Mouse (Mus musculus) Patski (cell line): Measurements from ENCODE around the gene Utp11. TPM values are rescaled to one million over a fixed set of nuclear protein-coding genes. Genes with fewer than 3 reads are reported as not detected.

Experiments
- ATAC-seq: fragments of 100-300 bp; one replicate; pipeline ENCODE4 v1.8.0; 2021
- CTCF ChIA-PET: fragments of 350-600 bp; sonication (Branson Sonifier 250); formaldehyde crosslinking; loops from one replicate; lab custom pipeline; 2022; ENCODE audit warnings: inconsistent platforms; lab: Charles Lee
- POLR2A ChIA-PET: fragments of 350-600 bp; sonication (Branson Sonifier 250); formaldehyde crosslinking; loops from one replicate; lab custom pipeline; 2022; ENCODE audit warnings: antibody characterized with exemption, inconsistent platforms; lab: Charles Lee
- DNase-seq: peaks from one replicate; pipeline ENCODE4 v3.0.0-alpha.2; 2011; ENCODE audit warnings: low read depth, low spot score
- H3K27me3 ChIP-seq: fragments of 371-371 bp; one replicate; pipeline ENCODE4 v1.5.1; 2021
- CTCF ChIP-seq: fragments of 100-300 bp; IDR thresholded peaks from one replicate; pipeline ENCODE4 v1.5.1; 2021
- in situ Hi-C: fragments of 300-500 bp; cut with MboI; formaldehyde crosslinking; loops from 3 replicates; pipeline ENCODE4 v1.11.1; 2018; ENCODE audit warnings: low pct_unique_long_range_greater_than_20kb, mixed read lengths
- polyA plus RNA-seq: library from polyadenylated mRNA; unstranded; gene quantifications from one replicate; pipeline ENCODE4 v1.2.3, GENCODE M21; 2021

Gene Utp11
- polyA plus RNA-seq, 1 experiment from 2014 or later: 40.6 TPM

GRCm38 (mm10) chr4:124672347-124673320 lies 20.8 kb downstream of the Utp11 start:
- no peaks in the 10 kb centered on the region for H3K27me3 ChIP-seq
- ATAC-seq (no peak), DNase-seq (no peak)
- ChIA-PET CTCF (no interaction called here), POLR2A (interaction anchor here (0.6 kb wide), 1 partner anchor 1517 kb away, joined by 3 read pairs; no protein-coding TSS in a partner anchor)
- in situ Hi-C loops: loop anchor here (10.0 kb wide), 2 partner anchors 338 to 718 kb away; no protein-coding TSS in a partner anchor
- TF ChIP-seq CTCF: no peak

DNA sequence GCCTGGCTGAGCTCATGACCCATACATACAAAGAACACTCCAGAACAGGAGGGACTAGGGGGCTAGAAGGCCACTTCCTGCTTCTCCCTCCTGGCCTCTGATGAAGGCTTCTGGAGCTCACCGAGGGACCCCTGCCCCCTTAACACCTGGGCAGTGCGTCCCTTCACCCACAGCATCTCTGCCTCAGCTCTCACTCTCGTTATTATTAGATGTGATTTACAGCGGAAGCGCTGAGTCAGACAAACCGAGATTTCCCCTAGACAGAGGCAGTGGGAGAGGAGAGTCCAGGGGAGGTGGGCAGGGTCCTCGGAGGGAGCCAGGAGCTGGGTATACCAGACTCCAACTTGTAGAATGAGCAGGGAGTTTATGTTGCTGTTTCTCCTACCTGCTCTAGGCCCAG lies 21.8 kb downstream of the Utp11 start:
- no peak for ATAC-seq
- CTCF ChIA-PET: no interaction called here
- no peaks in the 10 kb centered on the region for H3K27me3 ChIP-seq
- POLR2A ChIA-PET: no interaction called here
- no peak for TF ChIP-seq CTCF
- DNase-seq: no peak
- in situ Hi-C loops: loop anchor here (10.0 kb wide), 2 partner anchors 337 to 717 kb away; no protein-coding TSS in a partner anchor

DNA sequence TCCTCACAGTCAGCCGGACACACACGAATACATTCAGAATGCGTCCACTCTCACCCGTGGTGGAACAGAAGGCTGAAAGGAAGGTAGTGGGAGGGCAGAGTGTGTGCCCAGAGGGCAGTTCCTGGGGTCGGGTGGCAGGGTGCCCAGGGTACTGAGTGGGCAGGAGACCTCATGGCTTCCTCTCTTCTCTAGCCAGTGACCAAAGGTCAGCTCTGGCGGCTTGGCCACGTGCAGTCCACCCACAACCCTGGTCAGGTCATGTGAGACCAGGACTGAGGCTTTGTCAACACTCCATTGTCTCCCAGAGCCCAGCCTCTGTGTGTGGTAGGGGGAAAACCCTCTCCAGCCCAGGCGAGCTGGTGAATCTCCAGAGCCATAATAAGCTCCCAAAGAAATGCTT lies 23.2 kb downstream of the Utp11 start:
- in situ Hi-C loops: loop anchor here (10.0 kb wide), 2 partner anchors 335 to 715 kb away; no protein-coding TSS in a partner anchor
- CTCF ChIA-PET: no interaction called here
- TF ChIP-seq CTCF: no peak
- POLR2A ChIA-PET: no interaction called here
- peaks cover 5% of the 10 kb centered on the region for H3K27me3 ChIP-seq
- ATAC-seq (no peak), DNase-seq (no peak)

GRCm38 (mm10) chr4:124668078-124668477 lies 25.3 kb downstream of the Utp11 start:
- peaks cover 5% of the 10 kb centered on the region for H3K27me3 ChIP-seq
- no peak for TF ChIP-seq CTCF
- DNase-seq (no peak), ATAC-seq (no peak)
- in situ Hi-C loops: loop anchor here (5.0 kb wide), 1 partner anchor 441 kb away; no protein-coding TSS in a partner anchor
- ChIA-PET POLR2A (interaction anchor here (1.2 kb wide), 1 partner anchor 98 kb away, joined by 6 read pairs; no protein-coding TSS in a partner anchor), CTCF (no interaction called here)

GRCm38 (mm10) chr4:124667476-124668033 lies 25.8 kb downstream of the Utp11 start:
- POLR2A ChIA-PET: no interaction called here
- H3K27me3 ChIP-seq: peaks cover 5% of the 10 kb centered on the region
- ATAC-seq: no peak
- CTCF ChIA-PET: no interaction called here
- in situ Hi-C loops: loop anchor here (5.0 kb wide), 1 partner anchor 440 kb away; no protein-coding TSS in a partner anchor
- no peak for DNase-seq
- no peak for TF ChIP-seq CTCF

- ChIA-PET POLR2A (no interaction called here), CTCF (no interaction called here)
- TF ChIP-seq CTCF: no peak
- peak; percentile 71 for ATAC-seq
- DNase-seq: no peak
- in situ Hi-C loops: loop anchor here (5.0 kb wide), 1 partner anchor 437 kb away; no protein-coding TSS in a partner anchor
- H3K27me3 ChIP-seq: peaks cover 11% of the 10 kb centered on the region
These were observed 28.8 kb downstream of the Utp11 start for GRCm38 (mm10) chr4:124664604-124665003.

- DNase-seq (no peak), ATAC-seq (no peak)
- in situ Hi-C loops: no loop called here
- no peak for TF ChIP-seq CTCF
- ChIA-PET CTCF (no interaction called here), POLR2A (no interaction called here)
- peaks cover 15% of the 10 kb centered on the region for H3K27me3 ChIP-seq
These were observed 29.2 kb downstream of the Utp11 start for GRCm38 (mm10) chr4:124664185-124664584.

DNA sequence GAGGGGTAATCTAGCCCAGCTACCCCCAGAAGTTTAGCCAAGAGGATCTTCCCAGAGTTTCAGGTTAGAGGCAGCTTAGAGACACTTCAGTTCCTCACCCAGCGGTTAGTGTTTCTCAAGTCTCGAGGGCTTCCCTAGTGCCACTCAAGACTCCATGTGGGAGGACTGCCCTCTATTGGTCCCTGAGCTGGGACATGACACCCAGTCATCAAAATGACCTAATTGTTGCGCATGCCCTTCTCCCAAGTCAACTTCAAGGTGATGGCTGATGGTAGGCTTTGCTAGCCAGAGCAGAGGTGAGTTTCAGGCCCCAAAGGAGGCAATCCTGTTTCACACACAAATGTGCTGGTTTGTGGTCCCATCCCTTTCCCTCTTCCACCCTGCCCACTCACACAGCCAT lies 30.4 kb downstream of the Utp11 start:
- ATAC-seq (no peak), DNase-seq (no peak)
- in situ Hi-C loops: no loop called here
- CTCF ChIA-PET: interaction anchor here (0.7 to 1.0 kb wide), 2 partner anchors 16 to 434 kb away, joined by 3 to 4 read pairs; no protein-coding TSS in a partner anchor
- POLR2A ChIA-PET: interaction anchor here (0.8 kb wide), 1 partner anchor 274 kb away, joined by 5 read pairs; no protein-coding TSS in a partner anchor
- peaks cover 22% of the 10 kb centered on the region for H3K27me3 ChIP-seq
- no peak for TF ChIP-seq CTCF

- H3K27me3 ChIP-seq: peaks cover 24% of the 10 kb centered on the region
- in situ Hi-C loops: no loop called here
- no peak for DNase-seq
- CTCF ChIA-PET: no interaction called here
- no peak for ATAC-seq
- no peak for TF ChIP-seq CTCF
- POLR2A ChIA-PET: no interaction called here
These were observed 32.8 kb downstream of the Utp11 start for GRCm38 (mm10) chr4:124660603-124661002.

GRCm38 (mm10) chr4:124659251-124660217 lies 33.9 kb downstream of the Utp11 start:
- no peak for ATAC-seq
- H3K27me3 ChIP-seq: peaks cover 24% of the 10 kb centered on the region
- in situ Hi-C loops: loop anchor here (5.0 kb wide), 1 partner anchor 517 kb away; no protein-coding TSS in a partner anchor
- POLR2A ChIA-PET: interaction anchor here (0.6 to 0.7 kb wide), 4 partner anchors 16 to 701 kb away, joined by 3 to 4 read pairs (median 4); no protein-coding TSS in a partner anchor
- no peak for TF ChIP-seq CTCF
- DNase-seq: no peak
- CTCF ChIA-PET: no interaction called here
